In genomic region chr2:18938923-18939329, GRCm38 (mm10) we compare ENCODE assay signal across 11 mouse cellular contexts. TPM values are rescaled to one million over a fixed set of nuclear protein-coding genes. Genes with fewer than 3 reads are reported as not detected.
DNase-seq lines count a peak whose midpoint lies in the region; ATAC-seq and TF ChIP-seq lines count a peak whose summit lies in the region.
"Had no signal": no experiment of that assay in that cellular context is flagged by ENCODE, and none has a peak within 500 bp of the region (broad histone marks: within the 10 kb centered on the region; RNA-seq: fewer than 3 reads in every experiment).

No protein-coding gene starts in this region.

- no peak; the same call in 1 of the 2 replicates for ATAC-seq in heart, embryonic 11.5 days (replicated peaks; ENCODE audit: insufficient number of reproducible peaks, low FRiP score, low TSS enrichment)
- ATAC-seq in stomach, embryonic 15.5 days (ENCODE audit: insufficient read depth, low FRiP score, low read depth), result no peak
- ATAC-seq in stomach, postnatal 0 days (ENCODE audit: low FRiP score, low TSS enrichment), result no peak
- ATAC-seq in inflammation-experienced regulatory T-cells, adult 6 months, result peak; percentile 71

- H3K4me2 ChIP-seq in heart, embryonic 11.5 days, result no peak overlapping the region
- H3K4me2 ChIP-seq in stomach, embryonic 15.5 days, result no peak overlapping the region
- no peak overlapping the region for H3K4me2 ChIP-seq in stomach, postnatal 0 days (replicated peaks; ENCODE audit: low read depth)

- no peaks in the 10 kb centered on the region for H3K27me3 ChIP-seq in heart, embryonic 11.5 days (ENCODE audit: control insufficient read depth, insufficient read depth, low read length)
- no peaks in the 10 kb centered on the region for H3K27me3 ChIP-seq in stomach, embryonic 15.5 days (replicated peaks)
- no peaks in the 10 kb centered on the region for H3K27me3 ChIP-seq in stomach, postnatal 0 days (ENCODE audit: control insufficient read depth, insufficient read depth, low read length)

- no peak for TF ChIP-seq CTCF in stomach, postnatal 0 days (IDR thresholded peaks at IDR 0.05; ENCODE audit: low read depth)

- H3K4me1 ChIP-seq in heart, embryonic 11.5 days (ENCODE audit: control insufficient read depth, insufficient read depth, low read length), result peaks cover 61% of the 10 kb centered on the region
- peaks cover 15% of the 10 kb centered on the region for H3K4me1 ChIP-seq in stomach, embryonic 15.5 days
- H3K4me1 ChIP-seq in stomach, postnatal 0 days (replicated peaks; ENCODE audit: control insufficient read depth, insufficient read depth), result no peaks in the 10 kb centered on the region

- no peaks in the 10 kb centered on the region for H3K9me3 ChIP-seq in heart, embryonic 11.5 days (replicated peaks; ENCODE audit: control insufficient read depth, low read length)
- H3K9me3 ChIP-seq in stomach, embryonic 15.5 days, result no peaks in the 10 kb centered on the region
- no peaks in the 10 kb centered on the region for H3K9me3 ChIP-seq in stomach, postnatal 0 days (ENCODE audit: control insufficient read depth, low read length)

- H3K36me3 ChIP-seq in heart, embryonic 11.5 days (ENCODE audit: control insufficient read depth, insufficient read depth, low read length), result no peaks in the 10 kb centered on the region
- H3K36me3 ChIP-seq in stomach, embryonic 15.5 days, result no peaks in the 10 kb centered on the region
- H3K36me3 ChIP-seq in stomach, postnatal 0 days (ENCODE audit: control insufficient read depth, insufficient read depth, low read length), result no peaks in the 10 kb centered on the region

- H3K4me3 ChIP-seq in heart, embryonic 11.5 days (ENCODE audit: low read depth, low read length), result no peak overlapping the region
- H3K4me3 ChIP-seq in stomach, embryonic 15.5 days (replicated peaks), result no peak overlapping the region
- H3K4me3 ChIP-seq in stomach, postnatal 0 days (ENCODE audit: low read depth, low read length), result no peak overlapping the region
- H3K4me3 ChIP-seq: left cerebral cortex, adult 2 months had no signal

- no peak for TF ChIP-seq EP300 in stomach, postnatal 0 days (optimal IDR thresholded peaks at IDR 0.05)

- DNase-seq in heart, postnatal 4 days, result no peak
- DNase-seq in stomach, postnatal 0 days (ENCODE audit: low spot score), result no peak
- DNase-seq in thymus, postnatal 36 days, result peak; percentile 45 to 47
- no peak for DNase-seq in left cerebral cortex, adult 11 months (ENCODE audit: low spot score)
- no peak for DNase-seq in frontal cortex, postnatal 36 days (ENCODE audit: low spot score in 2 of 2)
- DNase-seq: midbrain, embryonic 14.5 days; right cerebral cortex, postnatal 14 days had no signal

- no peak overlapping the region for H3K9ac ChIP-seq in heart, embryonic 11.5 days (ENCODE audit: low read depth, low read length)
- no peak overlapping the region for H3K9ac ChIP-seq in stomach, embryonic 15.5 days
- no peak overlapping the region for H3K9ac ChIP-seq in stomach, postnatal 0 days (ENCODE audit: low read length)

- 38% methylated on average over 8 of the region's 8 CpGs for WGBS in heart, embryonic 11.5 days (ENCODE audit: insufficient replicate concordance)
- WGBS in stomach, embryonic 15.5 days, result 40% methylated on average over 8 of the region's 8 CpGs
- 47% methylated on average over 8 of the region's 8 CpGs for WGBS in stomach, postnatal 0 days

- peak overlapping the region; percentile 46 for H3K27ac ChIP-seq in heart, embryonic 11.5 days (ENCODE audit: low read depth, low read length)
- 0 out of 2 replicates have a peak overlapping the region, but pooled peaks have one; percentile 22 for H3K27ac ChIP-seq in stomach, embryonic 15.5 days
- no peak overlapping the region for H3K27ac ChIP-seq in stomach, postnatal 0 days (replicated peaks)
- H3K27ac ChIP-seq: left cerebral cortex, adult 2 months had no signal

RNA-seq across cellular contexts. Expression of gene Pip4k2a, which starts 59.0 kb away (rescaled TPM):
- 7.1 and 7.7 TPM in 2 replicates for polyA plus RNA-seq in heart, embryonic 11.5 days (2014; fragmentation: Nextera tagmentation; extraction: Ambion mirVana)
- 1 to 10 TPM; 7.9 to 8.1 TPM for total RNA-seq in heart, postnatal 4 days (2021)
- 11.8 and 12.4 TPM in 2 replicates for polyA plus RNA-seq in stomach, embryonic 15.5 days (2015; fragmentation: Nextera tagmentation; extraction: Ambion mirVana)
- polyA plus RNA-seq in stomach, postnatal 0 days (2015; fragmentation: Nextera tagmentation; extraction: Ambion mirVana), result 4.5 and 4.8 TPM in 2 replicates
- 10 to 100 TPM; 16.7 to 23.5 (median 18.4) TPM for polyA plus RNA-seq in inflammation-experienced regulatory T-cells, adult 6 months (2017; shearing (Covaris generic))

RNA-seq across cellular contexts. Expression of gene 4930426L09Rik, which starts 59.2 kb away (rescaled TPM):
- polyA plus RNA-seq in heart, embryonic 11.5 days (2014; fragmentation: Nextera tagmentation; extraction: Ambion mirVana), result 0.46 and 0.49 TPM in 2 replicates
- total RNA-seq in heart, postnatal 4 days (2021), result under 1 TPM; 0.36 to 0.48 TPM
- polyA plus RNA-seq in stomach, embryonic 15.5 days (2015; fragmentation: Nextera tagmentation; extraction: Ambion mirVana), result 0.23 and 0.61 TPM in 2 replicates
- polyA plus RNA-seq in stomach, postnatal 0 days (2015; fragmentation: Nextera tagmentation; extraction: Ambion mirVana), result 0.44 and 0.93 TPM in 2 replicates
- under 1 TPM; 0.33 to 0.99 (median 0.41) TPM for polyA plus RNA-seq in inflammation-experienced regulatory T-cells, adult 6 months (2017; shearing (Covaris generic))

Comparison
In these comparisons a context has a peak if more than half of its experiments do, and no peak if none do; other contexts are left out.
1. DNase-seq: peak in thymus, postnatal 36 days (2 of 2); none in heart, postnatal 4 days (single experiment), stomach, postnatal 0 days (single experiment), left cerebral cortex, adult 11 months (single experiment) and frontal cortex, postnatal 36 days (0 of 2).